Mouse (Mus musculus) bone marrow, adult 2 months (tissue): ENCODE measurements around the gene Srsf12. TPM values are rescaled to one million over a fixed set of nuclear protein-coding genes. Genes with fewer than 3 reads are reported as not detected.

ENCODE experiments used
- H3K27ac ChIP-seq: fragments of 200-500 bp; 2 replicates; pipeline ENCODE4 v1.5.1; 2012; ENCODE audit warnings: low read depth, mild to moderate bottlenecking, control low read depth, inconsistent platforms, low read length; ENCODE audit not compliant: control insufficient read depth, poor library complexity, insufficient read depth
- H3K4me1 ChIP-seq: fragments of 200-500 bp; 2 replicates; pipeline ENCODE4 v1.6.1; 2011; ENCODE audit warnings: low read length; ENCODE audit not compliant: control insufficient read depth, insufficient read depth
- H3K4me3 ChIP-seq: fragments of 200-500 bp; replicated peaks from 2 replicates; pipeline ENCODE3; 2011; ENCODE audit warnings: mild to moderate bottlenecking, low read depth, low read length, control low read depth; ENCODE audit not compliant: control insufficient read depth
- CTCF ChIP-seq: fragments of 200-500 bp; IDR thresholded peaks from 2 replicates; pipeline ENCODE4 v1.5.1; 2011; ENCODE audit warnings: low read length, control low read depth; ENCODE audit not compliant: control insufficient read depth, insufficient read depth
- POLR2A ChIP-seq: fragments of 200-500 bp; IDR thresholded peaks from 2 replicates; pipeline ENCODE4 v1.6.1; 2011; ENCODE audit warnings: low read depth, mild to moderate bottlenecking, control low read depth, low read length, borderline replicate concordance; ENCODE audit not compliant: control insufficient read depth
- WGBS: fragments of 180-500 bp; shearing (Covaris S2); methylation state at CpG from one replicate; pipeline ENCODE4 v1.1.7; 2018; 5-methylcytosine and 5-hydroxymethylcytosine counted together
- polyA plus RNA-seq: library from polyadenylated mRNA; stranded (reverse); fragments of >200 nt; gene quantifications from 2 replicates; pipeline ENCODE4 v1.2.4, GENCODE M21; 2011; ENCODE audit warnings: low replicate concordance; ENCODE audit not compliant: missing spikeins, insufficient read depth, insufficient read length

Srsf12 gene
- polyA plus RNA-seq, 1 experiment: 0.85 TPM

DNA sequence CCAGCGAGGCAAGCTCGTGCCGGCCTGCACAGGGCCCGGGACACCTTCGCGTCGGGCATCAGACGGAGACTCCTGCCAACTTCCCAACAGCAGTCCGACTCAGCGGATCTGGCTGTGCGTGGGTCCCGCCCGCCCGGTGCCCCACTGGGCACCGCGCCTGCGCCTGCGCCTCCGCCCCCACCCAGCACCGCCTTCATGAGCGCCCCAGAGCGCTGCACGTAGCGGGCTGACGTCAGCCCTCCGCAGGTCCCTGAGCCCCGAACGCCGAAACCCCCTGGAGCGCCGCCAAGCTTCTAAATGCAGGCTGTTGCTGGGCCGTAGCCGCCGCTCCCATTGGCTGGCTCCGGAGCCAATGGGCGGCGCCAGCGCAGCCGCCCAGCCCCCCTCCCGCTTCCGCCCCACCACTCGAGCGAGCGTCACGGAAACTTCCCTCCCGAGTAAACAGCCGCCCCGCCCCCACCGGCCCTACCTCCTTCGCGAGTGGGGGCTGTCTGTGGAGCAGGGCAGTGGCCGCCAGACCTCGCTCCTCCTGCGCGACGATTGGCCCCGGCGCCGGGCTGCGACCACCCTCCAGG lies 38.8 kb downstream of the Srsf12 start:
- peak overlapping the region; percentile 89 for H3K4me3 ChIP-seq
- under 1% methylated on average over 60 of the region's 60 CpGs for WGBS
- TF ChIP-seq CTCF (no peak), POLR2A (peak; percentile 91)
- peak overlapping the region; percentile 100 for H3K27ac ChIP-seq
- H3K4me1 ChIP-seq: no peaks in the 10 kb centered on the region; the same call in none of the 2 replicates

DNA sequence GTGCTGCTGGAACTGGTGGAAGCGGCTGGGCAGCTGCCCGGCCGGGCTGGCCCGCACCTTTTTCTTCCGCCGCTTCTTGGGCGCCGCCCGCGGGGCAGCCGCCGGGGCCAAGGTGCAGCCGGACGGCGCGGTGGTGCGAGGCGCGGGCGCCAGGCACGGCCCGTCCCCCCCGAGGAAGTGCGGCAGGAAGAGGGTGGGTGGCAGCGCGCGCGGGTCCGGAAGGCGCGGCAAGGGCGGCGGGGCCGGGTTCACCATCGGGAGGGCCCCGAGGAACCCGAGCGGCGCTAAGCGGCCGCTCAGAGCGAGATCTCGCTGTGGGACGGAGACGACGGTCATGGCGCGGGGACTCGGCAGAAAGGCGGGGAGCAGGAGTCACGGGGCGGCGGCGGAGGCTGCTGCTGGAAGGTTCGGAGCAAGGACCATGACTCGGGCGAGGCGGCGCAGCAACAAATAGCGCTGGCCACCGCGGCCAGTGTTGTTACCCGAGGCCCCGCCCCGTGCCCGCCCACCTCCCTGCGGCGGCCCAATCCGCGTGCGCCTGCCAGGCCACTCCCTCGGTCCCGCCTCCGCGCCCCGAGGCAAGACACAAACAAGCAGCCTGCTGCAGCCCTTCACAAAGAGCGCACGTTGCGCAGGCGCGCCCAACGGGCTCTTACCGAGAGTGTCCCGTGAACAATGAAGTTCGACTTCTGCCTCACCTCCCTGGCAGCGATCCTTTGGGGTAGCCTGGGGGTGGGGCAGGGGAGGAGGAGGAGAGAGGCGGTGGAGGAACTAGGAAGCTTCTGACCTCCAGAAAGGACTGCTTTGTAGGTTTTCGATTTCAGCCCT lies 39.5 kb downstream of the Srsf12 start:
- Histone ChIP-seq H3K4me1 (no peaks in the 10 kb centered on the region; the same call in none of the 2 replicates), H3K4me3 (peak overlapping the region; percentile 88), H3K27ac (peak overlapping the region; percentile 100)
- TF ChIP-seq CTCF: no peak
- TF ChIP-seq POLR2A: peak; percentile 97
- under 1% methylated on average over 88 of the region's 88 CpGs for WGBS

DNA sequence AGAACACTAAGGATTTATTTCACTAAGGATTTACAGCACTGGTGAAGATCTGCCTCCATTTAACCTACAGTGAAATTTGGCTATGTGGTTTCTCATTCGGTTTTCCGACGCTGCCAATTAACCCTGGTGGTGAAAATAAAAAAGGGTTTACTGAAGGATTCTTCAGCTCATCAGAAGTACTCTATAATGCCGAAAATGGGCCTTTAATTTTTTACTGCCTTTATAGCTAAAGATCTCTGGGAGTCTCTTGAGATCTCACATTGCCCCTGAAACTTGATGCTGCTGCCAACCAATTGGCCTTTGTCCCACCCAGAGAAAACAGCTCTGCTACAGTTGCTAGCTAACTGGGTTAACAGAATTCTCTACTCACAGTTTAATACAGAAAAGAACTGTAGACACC lies 40.1 kb downstream of the Srsf12 start:
- under 1% methylated on average over 4 of the region's 4 CpGs for WGBS
- no peak for TF ChIP-seq POLR2A
- TF ChIP-seq CTCF: no peak
- Histone ChIP-seq H3K27ac (peak overlapping the region; percentile 100; the same call in 1 of the 2 replicates), H3K4me3 (peak overlapping the region; percentile 59), H3K4me1 (no peaks in the 10 kb centered on the region; the same call in none of the 2 replicates)

DNA sequence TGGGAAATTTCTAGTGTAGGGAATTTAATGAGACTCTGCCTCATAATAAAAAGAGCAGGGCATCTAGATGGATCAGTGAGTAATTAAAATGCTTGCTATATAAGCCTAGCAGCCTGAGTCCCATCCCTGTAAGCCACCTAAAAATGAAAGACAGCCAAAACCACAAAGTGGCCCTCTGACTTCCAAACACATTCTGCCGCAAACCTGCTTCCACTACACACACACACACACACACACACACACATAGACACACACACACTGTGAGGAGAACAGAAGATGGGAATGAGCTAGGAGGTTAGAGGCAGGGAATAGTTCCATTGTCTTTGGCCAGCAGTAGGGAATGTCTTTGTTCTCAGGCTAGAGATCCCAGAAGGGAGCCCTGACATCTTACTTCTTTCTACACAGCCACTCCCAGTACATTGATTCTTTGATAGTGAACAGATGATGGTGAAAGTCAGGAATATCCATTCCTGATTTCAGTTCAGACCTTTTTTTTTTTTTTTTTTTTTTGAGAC lies 41.0 kb downstream of the Srsf12 start:
- Histone ChIP-seq H3K4me3 (no peak overlapping the region), H3K4me1 (no peaks in the 10 kb centered on the region; the same call in none of the 2 replicates), H3K27ac (no peak overlapping the region)

DNA sequence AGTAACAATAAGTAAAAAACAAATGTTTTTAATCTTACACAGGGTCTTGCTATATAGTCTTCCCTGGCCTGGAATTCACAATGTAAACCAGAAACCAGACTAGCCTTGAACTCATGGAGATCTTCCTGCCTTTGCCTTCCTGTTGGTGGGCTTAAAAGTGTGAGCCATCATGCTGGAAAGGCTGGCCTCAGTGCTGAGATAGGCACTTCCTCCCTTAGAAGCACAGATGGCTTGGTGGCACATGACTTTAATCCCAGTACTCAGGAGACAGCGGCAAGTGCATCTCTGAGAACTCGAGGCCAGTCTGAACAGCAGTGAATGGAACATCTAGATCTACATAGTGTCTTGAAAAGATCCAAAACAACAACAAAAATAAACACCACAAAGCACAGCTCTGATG lies 42.1 kb downstream of the Srsf12 start:
- no peak overlapping the region for H3K27ac ChIP-seq
- no peaks in the 10 kb centered on the region; the same call in none of the 2 replicates for H3K4me1 ChIP-seq
- WGBS: 73% methylated on average over 2 of the region's 2 CpGs
- H3K4me3 ChIP-seq: no peak overlapping the region
- TF ChIP-seq POLR2A (no peak), CTCF (no peak)

More for the DNA sequence above, 41.0 kb downstream of the Srsf12 start:
- TF ChIP-seq POLR2A: no peak
- no peak for TF ChIP-seq CTCF
- WGBS: 71% methylated on average over 1 of the region's 1 CpGs

DNA sequence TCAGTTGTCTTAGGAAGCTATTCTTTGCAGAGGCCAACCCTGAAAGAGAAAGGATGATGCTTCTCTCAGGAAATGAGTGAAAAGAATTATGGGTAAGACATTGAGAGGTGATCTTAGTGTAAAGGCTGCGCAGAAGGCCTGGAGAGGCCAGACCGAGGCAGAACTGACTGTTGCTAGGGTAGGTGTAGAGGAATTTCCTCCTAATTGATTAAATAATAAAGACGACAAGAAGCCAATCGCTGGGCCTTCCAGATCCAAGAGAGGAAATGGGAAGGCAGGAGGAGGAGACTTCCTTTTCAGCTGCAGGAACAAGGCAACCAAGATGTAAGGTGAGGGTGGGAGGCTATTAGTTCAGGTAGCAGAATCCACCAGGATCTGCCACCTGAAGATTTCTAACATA lies 45.9 kb downstream of the Srsf12 start:
- WGBS: 86% methylated on average over 4 of the region's 4 CpGs
- Histone ChIP-seq H3K27ac (no peak overlapping the region), H3K4me3 (no peak overlapping the region), H3K4me1 (no peaks in the 10 kb centered on the region; the same call in 1 of the 2 replicates)
- TF ChIP-seq CTCF (no peak), POLR2A (no peak)

DNA sequence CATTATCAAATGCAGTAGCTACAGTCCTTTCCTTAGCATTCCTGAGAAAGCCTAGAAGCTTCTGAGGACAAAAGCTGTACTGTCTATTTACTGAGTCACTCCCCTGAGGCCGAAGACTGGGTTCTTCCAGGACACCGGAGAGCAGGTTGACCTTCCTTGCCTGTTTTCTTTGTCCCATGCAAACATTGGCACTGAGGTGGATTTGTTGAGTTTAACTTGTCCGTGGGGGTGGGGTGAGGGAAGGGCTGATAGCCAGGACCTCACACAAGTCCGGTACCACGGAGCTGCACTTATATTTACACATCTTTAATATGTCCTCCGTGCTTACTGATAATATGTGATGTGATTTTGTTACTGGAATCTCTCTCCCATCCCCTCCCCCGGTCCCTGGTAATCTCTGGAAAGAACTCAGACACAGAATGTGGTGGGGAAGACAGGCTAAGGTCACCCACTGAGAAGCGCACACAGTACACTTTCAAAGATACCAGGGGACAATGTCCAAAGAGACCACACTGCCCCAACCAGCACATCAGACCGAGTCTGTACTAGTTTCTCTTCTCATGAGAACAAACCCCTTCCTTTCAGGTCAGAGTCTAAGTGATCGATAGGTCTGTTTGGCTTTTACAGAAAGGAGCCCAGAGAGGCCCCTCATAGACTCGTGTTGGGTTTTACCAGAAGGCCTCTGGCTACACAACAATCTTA lies 48.6 kb downstream of the Srsf12 start:
- peaks cover 4% of the 10 kb centered on the region; the same call in 1 of the 2 replicates for H3K4me1 ChIP-seq
- WGBS: 81% methylated on average over 11 of the region's 11 CpGs
- no peak for TF ChIP-seq POLR2A
- TF ChIP-seq CTCF: no peak

DNA sequence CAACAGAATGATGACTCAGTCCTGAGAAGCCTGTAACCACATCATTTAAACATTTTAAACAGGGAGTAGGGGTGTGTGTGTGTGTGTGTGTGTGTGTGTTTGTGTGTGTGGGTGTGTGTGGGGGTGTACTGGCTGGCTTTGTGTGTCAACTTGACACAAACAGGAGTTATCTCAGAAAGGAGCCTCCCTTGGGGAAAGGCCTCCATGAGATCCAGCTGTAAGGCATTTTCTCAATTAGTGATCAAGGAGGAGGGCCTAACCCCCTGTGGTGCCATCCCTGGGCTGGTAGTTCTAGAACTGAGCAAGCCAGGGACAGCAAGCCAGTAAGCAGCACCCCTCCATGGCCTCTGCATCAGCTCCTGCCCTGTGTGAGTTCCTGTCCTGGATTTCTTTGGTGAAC lies 51.5 kb downstream of the Srsf12 start:
- Histone ChIP-seq H3K27ac (no peak overlapping the region), H3K4me1 (peaks cover 5% of the 10 kb centered on the region; the same call in 1 of the 2 replicates), H3K4me3 (no peak overlapping the region)
- TF ChIP-seq CTCF (no peak), POLR2A (no peak)

More for the DNA sequence above, 48.6 kb downstream of the Srsf12 start:
- Histone ChIP-seq H3K27ac (no peak overlapping the region), H3K4me3 (no peak overlapping the region)
